Mouse (Mus musculus) midbrain, embryonic 11.5 days (tissue): Measurements from ENCODE around the gene Gpr160. TPM values are rescaled to one million over a fixed set of nuclear protein-coding genes. Genes with fewer than 3 reads are reported as not detected.

Source experiments
- ATAC-seq: fragments of 200-750 bp; cut with Nextera tagmentation; 2 replicates; pipeline ENCODE4 v1.8.0; 2017; ENCODE audit warnings: moderate TSS enrichment, moderate library complexity; ENCODE audit not compliant: low FRiP score
- DNase-seq: peaks from one replicate; pipeline ENCODE4 v3.0.0; 2015; ENCODE audit warnings: low spot score; ENCODE audit errors: missing footprints
- H3K27ac ChIP-seq: fragments of 300-500 bp; sonication (generic); 2 replicates; pipeline ENCODE4 v1.5.1; 2014; ENCODE audit warnings: low read depth, low read length
- H3K27me3 ChIP-seq: fragments of 300-500 bp; sonication (generic); 2 replicates; pipeline ENCODE4 v1.6.1; 2014; ENCODE audit warnings: mild to moderate bottlenecking, low read length, moderate library complexity, mixed read lengths; ENCODE audit not compliant: control insufficient read depth, insufficient read depth
- H3K36me3 ChIP-seq: fragments of 300-500 bp; sonication (generic); 2 replicates; pipeline ENCODE4 v1.6.1; 2014; ENCODE audit warnings: mild to moderate bottlenecking, low read length, moderate library complexity, mixed read lengths; ENCODE audit not compliant: control insufficient read depth, insufficient read depth
- H3K4me1 ChIP-seq: fragments of 300-500 bp; sonication (generic); 2 replicates; pipeline ENCODE4 v1.6.1; 2014; ENCODE audit warnings: low read length; ENCODE audit not compliant: control insufficient read depth, insufficient read depth
- H3K4me2 ChIP-seq: fragments of 300-500 bp; sonication (generic); 2 replicates; pipeline ENCODE4 v1.6.1; 2014; ENCODE audit warnings: mild to moderate bottlenecking, moderate library complexity
- H3K4me3 ChIP-seq: fragments of 300-500 bp; sonication (generic); 2 replicates; pipeline ENCODE4 v1.5.1; 2014; ENCODE audit warnings: low read depth, low read length
- H3K9ac ChIP-seq: fragments of 300-500 bp; sonication (generic); 2 replicates; pipeline ENCODE4 v1.6.1; 2014; ENCODE audit warnings: low read length
- H3K9me3 ChIP-seq: fragments of 300-500 bp; sonication (generic); 2 replicates; pipeline ENCODE4 v1.6.1; 2016; ENCODE audit warnings: low read length; ENCODE audit not compliant: control insufficient read depth
- polyA plus RNA-seq: library from polyadenylated mRNA; unstranded; fragments of >200 nt; fragmentation: Nextera tagmentation; extraction: Ambion mirVana; gene quantifications from 2 replicates; pipeline ENCODE4 v1.2.1, GENCODE M21; 2014

The Gpr160 gene
- polyA plus RNA-seq, 1 experiment from 2014 or later = 1.1 TPM

DNA sequence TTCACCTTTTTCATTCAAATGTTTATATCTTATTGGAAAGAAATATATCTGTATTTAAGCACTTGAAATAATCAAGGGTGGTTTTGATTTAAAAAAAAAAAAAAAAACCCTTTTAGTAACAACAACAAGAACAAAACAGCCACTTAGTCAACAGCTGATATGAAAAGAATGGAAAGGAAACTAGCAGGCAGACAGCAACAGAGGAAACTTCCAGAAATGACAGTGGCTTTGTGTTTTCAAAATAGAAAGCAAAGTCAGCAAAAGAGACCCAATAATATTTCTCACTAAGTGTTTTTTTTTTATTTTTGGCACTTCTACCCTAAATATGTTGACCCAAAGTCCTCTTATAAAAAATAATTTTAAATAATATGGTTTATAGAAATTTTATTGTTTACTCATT is 78.6 kb downstream of the Gpr160 start:
- H3K4me2 ChIP-seq = no peak overlapping the region
- no peak overlapping the region for H3K4me3 ChIP-seq
- no peak for DNase-seq
- no peak overlapping the region for H3K27ac ChIP-seq
- H3K9me3 ChIP-seq = no peaks in the 10 kb centered on the region
- H3K27me3 ChIP-seq = no peaks in the 10 kb centered on the region
- no peaks in the 10 kb centered on the region for H3K4me1 ChIP-seq
- no peak for ATAC-seq
- H3K36me3 ChIP-seq = peaks cover 4% of the 10 kb centered on the region; the same call in 1 of the 2 replicates
- no peak overlapping the region for H3K9ac ChIP-seq

Other genes starting within 250 kb of the Gpr160 start
- not detected in 2 replicates for gene Lrriq4, start 211.4 kb upstream of the Gpr160 start, polyA plus RNA-seq
- gene Lrrc34, start 208.1 kb upstream of the Gpr160 start, polyA plus RNA-seq = 1.6 and 1.9 TPM in 2 replicates
- gene Lrrc31, start 156.1 kb upstream of the Gpr160 start, polyA plus RNA-seq = not detected in 2 replicates
- not detected in 2 replicates for gene Samd7, start 109.7 kb upstream of the Gpr160 start, polyA plus RNA-seq
- gene Sec62, start 63.1 kb upstream of the Gpr160 start, polyA plus RNA-seq = 73.0 and 75.9 TPM in 2 replicates
- 3.9 and 4.6 TPM in 2 replicates for gene Phc3, start 113.5 kb downstream of the Gpr160 start, polyA plus RNA-seq
- 37.9 and 41.9 TPM in 2 replicates for gene Prkci, start 139.8 kb downstream of the Gpr160 start, polyA plus RNA-seq
- 43.9 and 55.0 TPM in 2 replicates for gene Skil, start 239.1 kb downstream of the Gpr160 start, polyA plus RNA-seq